9 mouse cellular contexts compared by ENCODE assay signal in the genomic region with DNA sequence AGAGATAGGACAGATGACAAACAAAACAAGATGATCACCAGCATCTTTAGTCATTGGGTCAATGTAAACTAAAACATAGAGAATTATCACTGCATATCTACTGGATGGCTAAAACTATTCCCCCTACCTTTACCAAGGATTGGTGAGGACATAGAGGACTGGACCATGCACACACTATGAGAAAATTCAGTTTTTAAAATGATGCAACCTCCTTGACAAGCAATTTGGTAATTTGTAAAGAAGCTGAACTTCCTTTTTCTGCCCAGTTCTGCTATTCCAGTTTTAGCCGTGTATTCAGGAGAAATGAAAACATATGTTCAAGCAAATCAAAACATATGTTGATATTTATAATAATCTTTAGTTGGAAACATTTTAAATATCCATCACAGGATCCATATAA.
"Had no signal": no experiment of that assay in that cellular context is flagged by ENCODE, and none has a peak within 500 bp of the region (broad histone marks: within the 10 kb centered on the region; RNA-seq: fewer than 3 reads in every experiment).

No protein-coding gene starts in this region.

- DNase-seq: lung, adult 18-20 months; lung, embryonic 14.5 days; lung, postnatal 10 days; right cerebral cortex, postnatal 14 days; thymus, adult 2 months; thymus, postnatal 25 days; thymus, postnatal 4 days had no signal

- ATAC-seq: midbrain, embryonic 13.5 days; midbrain, embryonic 15.5 days had no signal
